Mouse (Mus musculus) adrenal gland, adult 2 months (tissue): ENCODE data around the gene Npcd. TPM values are rescaled to one million over a fixed set of nuclear protein-coding genes. Genes with fewer than 3 reads are reported as not detected.
A peak's percentile ranks its signal among the peaks of the same experiment; 100 is the strongest.

Source experiments
- DNase-seq: peaks from one replicate; pipeline ENCODE4 v3.0.0; 2021
- polyA plus RNA-seq: library from polyadenylated mRNA; depleted of rRNA; stranded (reverse); fragments of >200 nt; gene quantifications from 2 replicates; pipeline ENCODE4 v1.2.3, GENCODE M21; 2012
- total RNA-seq, 2 experiments: library from RNA; stranded (reverse); gene quantifications; 2 replicates each; pipeline ENCODE4 v1.2.3; 2021

Npcd gene
- total and polyA plus RNA-seq, 3 experiments = 1.2 to 14.6 (median 2.0) TPM

- DNase-seq = no peak
These were observed 67.4 kb downstream of the Npcd start for GRCm38 (mm10) chr15:79766586-79767071.

DNA sequence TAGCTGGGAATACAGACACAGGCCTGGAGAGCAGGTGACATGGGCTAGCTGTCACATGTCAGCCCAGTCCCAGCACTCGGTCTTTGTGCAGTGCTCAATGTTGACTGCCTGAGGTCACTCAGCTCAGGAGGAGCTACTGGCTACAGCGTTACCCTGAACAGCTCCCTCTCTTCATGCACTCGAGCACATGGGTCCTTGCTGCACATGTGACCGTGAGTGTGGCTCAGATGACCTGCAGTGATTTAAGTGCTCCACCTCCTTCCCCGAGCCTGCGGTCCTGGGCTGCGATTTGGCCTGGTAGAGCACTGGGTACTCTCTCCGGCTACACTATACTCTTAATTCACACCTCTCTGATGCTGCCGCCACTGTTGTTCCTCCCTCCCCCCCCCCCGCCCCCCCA, 67.9 kb downstream of the Npcd start:
- DNase-seq = no peak

GRCm38 (mm10) chr15:79765361-79765760, 68.7 kb downstream of the Npcd start:
- peak; percentile 28 for DNase-seq

GRCm38 (mm10) chr15:79764539-79765267, 69.3 kb downstream of the Npcd start:
- DNase-seq = no peak

- DNase-seq = peak; percentile 29
These were observed 70.3 kb downstream of the Npcd start for GRCm38 (mm10) chr15:79763601-79764246.

- no peak for DNase-seq
These were observed 71.0 kb downstream of the Npcd start for GRCm38 (mm10) chr15:79763001-79763400.

DNA sequence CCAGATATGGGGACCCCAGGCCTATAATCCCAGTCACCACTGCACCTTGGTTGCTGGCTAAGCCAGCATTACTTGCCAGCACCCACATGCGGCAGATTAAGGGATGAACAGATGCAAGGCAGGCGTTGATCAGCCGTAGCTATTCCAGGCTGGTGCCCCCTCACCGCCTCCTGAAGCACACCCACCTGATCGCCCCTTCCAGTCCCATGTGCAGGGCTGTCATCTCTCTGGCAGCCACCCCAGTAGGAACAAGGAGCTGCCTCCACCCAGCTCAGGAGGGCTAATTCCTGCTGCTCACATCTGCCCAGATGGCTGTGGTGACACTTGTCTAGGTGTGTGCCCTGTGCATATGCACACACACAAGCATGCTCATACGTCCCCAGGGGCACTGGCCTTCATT, 73.1 kb downstream of the Npcd start:
- no peak for DNase-seq

DNA sequence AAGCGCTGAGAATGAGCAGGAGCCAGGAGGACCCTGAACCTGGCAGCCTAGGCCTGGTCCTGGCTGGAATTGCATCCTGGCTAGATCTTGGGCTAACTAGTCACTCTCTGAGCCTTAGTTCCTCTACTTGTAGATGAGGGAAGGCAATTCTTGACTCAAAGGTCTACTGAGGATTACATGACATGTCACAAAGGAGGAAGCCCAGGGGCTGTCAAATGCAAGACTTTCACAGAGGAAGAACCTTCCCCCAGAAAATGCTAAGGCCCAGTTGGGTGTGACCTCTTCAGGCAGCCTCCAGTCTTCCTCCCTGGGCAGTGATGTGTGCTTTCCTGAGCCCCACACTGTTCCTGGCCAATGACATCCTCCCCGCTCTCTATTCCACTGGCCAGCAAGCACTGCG, 76.9 kb downstream of the Npcd start:
- DNase-seq = no peak

DNA sequence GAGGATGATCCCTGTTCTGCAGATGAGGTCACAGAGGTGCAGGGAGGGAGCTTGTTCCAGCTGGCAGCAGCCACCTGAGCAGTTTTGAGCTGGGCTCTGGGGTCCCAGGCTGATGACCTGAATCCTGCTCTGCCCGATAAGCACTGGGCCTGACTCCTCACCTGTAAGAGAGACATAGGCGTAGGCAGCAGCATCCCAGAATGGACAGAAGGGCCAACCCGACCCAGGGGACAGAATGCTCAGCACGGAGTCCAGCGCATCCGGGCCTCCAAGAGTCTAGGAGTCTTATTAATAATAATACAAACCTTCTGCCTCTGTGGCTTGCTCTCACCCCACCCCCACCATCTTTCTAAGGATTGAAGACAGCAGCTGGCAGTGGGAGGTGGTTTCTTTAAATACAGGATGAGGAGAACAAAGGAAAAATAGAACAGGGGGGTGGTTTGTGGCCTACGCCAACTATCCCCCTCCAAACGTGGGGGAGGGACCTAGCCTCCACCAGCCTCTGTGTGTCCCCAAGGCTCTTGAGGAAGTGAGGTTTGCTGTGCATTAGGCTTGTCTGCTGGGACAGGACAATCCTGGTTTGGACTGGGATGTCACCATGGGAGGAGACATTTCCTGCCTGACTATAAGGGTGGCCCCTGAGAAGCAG, 77.9 kb downstream of the Npcd start:
- DNase-seq = no peak

DNA sequence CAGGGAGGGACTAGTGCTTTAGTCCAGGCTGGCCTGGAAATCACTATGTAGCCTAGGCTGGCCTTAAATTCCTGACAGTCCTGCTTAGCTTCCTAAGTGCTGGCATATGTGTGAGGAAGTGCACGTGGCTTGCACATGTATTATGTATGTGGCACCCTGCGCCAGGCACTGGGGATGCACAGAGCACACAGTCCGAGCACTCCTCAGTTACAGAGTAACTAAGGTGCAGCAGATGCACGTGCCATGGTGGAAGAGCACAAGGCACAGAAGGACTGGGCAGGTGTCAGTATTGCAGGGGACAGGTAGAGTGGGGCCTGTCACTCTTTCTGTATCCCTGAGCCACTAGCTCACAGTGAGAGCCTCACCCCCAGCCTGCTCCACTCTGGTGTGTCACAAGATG, 78.9 kb downstream of the Npcd start:
- DNase-seq = no peak

GRCm38 (mm10) chr15:79753873-79754272, 80.2 kb downstream of the Npcd start:
- no peak for DNase-seq

GRCm38 (mm10) chr15:79753420-79753752, 80.7 kb downstream of the Npcd start:
- no peak for DNase-seq

GRCm38 (mm10) chr15:79752742-79753419, 81.2 kb downstream of the Npcd start:
- peak; percentile 75 for DNase-seq

GRCm38 (mm10) chr15:79751772-79752171, 82.3 kb downstream of the Npcd start:
- no peak for DNase-seq

- DNase-seq = no peak
These were observed 83.8 kb downstream of the Npcd start for GRCm38 (mm10) chr15:79750266-79750665.

DNA sequence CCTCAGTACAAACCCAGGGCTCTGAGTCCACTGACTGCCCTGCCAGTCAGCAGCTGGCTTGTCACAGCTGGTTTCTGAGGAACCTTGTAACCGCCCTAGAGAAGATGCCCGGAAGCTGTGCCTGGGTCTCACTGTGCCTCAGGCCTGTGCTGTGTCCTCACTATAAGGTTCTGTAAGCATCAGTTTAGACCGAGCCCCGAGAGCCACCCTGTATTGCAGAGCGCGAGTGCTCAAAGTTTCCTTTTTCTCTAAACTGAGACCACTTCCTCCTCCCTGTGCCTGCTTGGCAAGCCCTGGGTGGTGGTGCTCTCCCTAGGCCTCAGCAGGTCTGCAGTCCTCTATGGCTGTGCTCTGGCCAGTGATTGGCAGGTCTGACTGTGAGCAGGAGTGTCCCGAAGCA, 84.9 kb downstream of the Npcd start:
- no peak for DNase-seq

GRCm38 (mm10) chr15:79747998-79748397, 86.0 kb downstream of the Npcd start:
- DNase-seq = no peak

DNA sequence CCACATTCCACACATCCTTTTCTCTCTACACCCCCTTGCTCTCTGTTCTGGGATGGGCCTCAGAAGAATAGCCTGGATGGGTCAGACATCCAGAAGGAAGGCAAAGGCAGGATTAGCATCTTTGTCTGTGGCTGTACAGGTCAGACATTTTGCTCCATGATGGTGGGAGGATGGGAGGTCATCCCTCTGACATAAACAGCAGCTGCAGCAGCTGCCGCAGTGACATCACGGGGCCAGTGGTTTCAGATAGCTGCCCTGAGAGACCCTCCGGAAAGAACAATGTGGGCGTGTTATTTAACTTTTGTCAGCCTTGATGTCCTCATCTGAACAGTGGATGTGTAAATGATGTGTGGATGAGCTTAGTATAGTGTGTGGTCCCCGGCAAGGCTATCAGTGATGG, 88.2 kb downstream of the Npcd start:
- no peak for DNase-seq

GRCm38 (mm10) chr15:79745312-79745711, 88.7 kb downstream of the Npcd start:
- no peak for DNase-seq

DNA sequence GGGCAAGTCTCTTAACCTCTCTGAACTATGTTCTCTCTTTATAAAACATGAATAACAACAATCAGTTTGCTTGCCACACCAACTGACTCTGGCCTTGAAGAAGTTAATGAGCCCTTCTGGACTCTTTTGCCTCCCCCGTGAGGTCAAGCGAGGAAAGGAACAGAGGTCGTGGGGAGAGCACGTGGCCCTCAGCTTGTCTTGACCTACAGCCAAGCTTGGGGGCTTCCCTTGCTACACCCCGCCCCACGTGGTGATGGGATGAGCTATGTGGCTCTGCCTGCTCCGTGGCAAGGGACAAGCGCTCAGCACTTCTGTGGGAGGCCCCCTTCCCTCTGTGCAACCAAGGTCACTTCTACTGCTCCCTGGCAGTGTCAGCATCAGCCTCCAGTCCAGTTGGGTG, 89.3 kb downstream of the Npcd start:
- DNase-seq = no peak

DNA sequence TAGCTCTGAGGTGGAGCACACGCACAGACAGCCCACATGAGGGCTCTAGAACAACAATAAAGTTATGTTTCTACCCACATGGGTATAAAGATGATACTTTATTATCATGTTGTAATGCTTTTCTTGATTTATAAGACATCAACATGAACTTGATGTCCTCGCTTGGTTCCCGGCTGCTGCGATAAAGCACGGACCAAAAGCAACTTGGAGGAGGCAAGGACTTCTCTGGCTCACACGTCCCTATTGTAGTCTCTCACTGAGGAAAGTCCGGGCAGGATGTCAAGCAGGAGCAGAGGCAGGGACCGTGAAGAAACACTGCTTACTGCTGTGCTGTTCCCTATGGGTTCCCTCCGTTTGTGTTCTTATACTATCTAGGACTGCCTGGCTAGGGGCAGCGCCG, 90.0 kb downstream of the Npcd start:
- DNase-seq = no peak

- DNase-seq = no peak
These were observed 91.4 kb downstream of the Npcd start for GRCm38 (mm10) chr15:79742706-79743023.
